Mouse (Mus musculus) testis, adult 2 months (tissue): ENCODE measurements at regions not wholly inside any gene's neighbourhood (a gene's known extent, or its start where the extent isn't known, plus 50 kb on each side); places are given as distances from the start of the nearest gene placed in this dataset.
A peak's percentile ranks its signal among the peaks of the same experiment; 100 is the strongest.

ENCODE experiments used
- H3K27ac ChIP-seq: fragments of 200-500 bp; 2 replicates; pipeline ENCODE4 v1.5.1; 2012; ENCODE audit warnings: low read depth, low read length; ENCODE audit not compliant: control insufficient read depth, insufficient read depth
- H3K27me3 ChIP-seq: fragments of 200-500 bp; 2 replicates; pipeline ENCODE4 v1.6.1; 2012; ENCODE audit warnings: mild to moderate bottlenecking, low read length, moderate library complexity; ENCODE audit not compliant: control insufficient read depth, insufficient read depth
- H3K36me3 ChIP-seq: fragments of 200-500 bp; 2 replicates; pipeline ENCODE4 v1.6.1; 2012; ENCODE audit warnings: mild to moderate bottlenecking, low read length; ENCODE audit not compliant: control insufficient read depth, insufficient read depth
- H3K4me1 ChIP-seq: fragments of 200-500 bp; 2 replicates; pipeline ENCODE4 v1.6.1; 2012; ENCODE audit warnings: low read length; ENCODE audit not compliant: control insufficient read depth, insufficient read depth
- H3K4me3 ChIP-seq: fragments of 200-500 bp; 2 replicates; pipeline ENCODE4 v1.5.1; 2012; ENCODE audit warnings: low read depth, mild to moderate bottlenecking, low read length, moderate library complexity, mixed read lengths; ENCODE audit not compliant: control insufficient read depth
- CTCF ChIP-seq: fragments of 200-500 bp; IDR thresholded peaks from 2 replicates; pipeline ENCODE4 v1.5.1; 2012; ENCODE audit warnings: low read depth, mild to moderate bottlenecking, inconsistent platforms, low read length, moderate library complexity; ENCODE audit not compliant: control insufficient read depth, insufficient read depth, insufficient replicate concordance
- POLR2A ChIP-seq: fragments of 200-500 bp; IDR thresholded peaks from 2 replicates; pipeline ENCODE4 v1.6.1; 2012; ENCODE audit warnings: low read depth, mild to moderate bottlenecking, inconsistent platforms, low read length, moderate library complexity; ENCODE audit not compliant: control insufficient read depth

GRCm38 (mm10) chr3:63036691-63037090 lies 204.6 kb upstream of the Mme start:
- H3K27ac ChIP-seq, result no peak overlapping the region
- H3K4me3 ChIP-seq, result no peak overlapping the region
- H3K36me3 ChIP-seq, result no peaks in the 10 kb centered on the region
- no peaks in the 10 kb centered on the region for H3K27me3 ChIP-seq
- no peaks in the 10 kb centered on the region for H3K4me1 ChIP-seq
- TF ChIP-seq POLR2A (no peak), CTCF (no peak)

- H3K4me1 ChIP-seq, result no peaks in the 10 kb centered on the region
- TF ChIP-seq CTCF, result no peak
- TF ChIP-seq POLR2A, result no peak
- no peak overlapping the region for H3K27ac ChIP-seq
- H3K27me3 ChIP-seq, result no peaks in the 10 kb centered on the region
- no peaks in the 10 kb centered on the region for H3K36me3 ChIP-seq
- no peak overlapping the region for H3K4me3 ChIP-seq
Measured at GRCm38 (mm10) chr3:63070786-63071185, 170.6 kb upstream of the Mme start.

GRCm38 (mm10) chr3:63073051-63073450 lies 168.3 kb upstream of the Mme start:
- no peaks in the 10 kb centered on the region for H3K36me3 ChIP-seq
- H3K27me3 ChIP-seq, result no peaks in the 10 kb centered on the region
- no peak overlapping the region for H3K27ac ChIP-seq
- no peak for TF ChIP-seq CTCF
- TF ChIP-seq POLR2A, result no peak
- no peaks in the 10 kb centered on the region for H3K4me1 ChIP-seq
- no peak overlapping the region for H3K4me3 ChIP-seq

- Histone ChIP-seq H3K4me1 (no peaks in the 10 kb centered on the region), H3K4me3 (no peak overlapping the region), H3K27me3 (no peaks in the 10 kb centered on the region), H3K27ac (no peak overlapping the region), H3K36me3 (no peaks in the 10 kb centered on the region)
- no peak for TF ChIP-seq CTCF
Measured at GRCm38 (mm10) chr3:63078181-63078580, 163.2 kb upstream of the Mme start.

DNA sequence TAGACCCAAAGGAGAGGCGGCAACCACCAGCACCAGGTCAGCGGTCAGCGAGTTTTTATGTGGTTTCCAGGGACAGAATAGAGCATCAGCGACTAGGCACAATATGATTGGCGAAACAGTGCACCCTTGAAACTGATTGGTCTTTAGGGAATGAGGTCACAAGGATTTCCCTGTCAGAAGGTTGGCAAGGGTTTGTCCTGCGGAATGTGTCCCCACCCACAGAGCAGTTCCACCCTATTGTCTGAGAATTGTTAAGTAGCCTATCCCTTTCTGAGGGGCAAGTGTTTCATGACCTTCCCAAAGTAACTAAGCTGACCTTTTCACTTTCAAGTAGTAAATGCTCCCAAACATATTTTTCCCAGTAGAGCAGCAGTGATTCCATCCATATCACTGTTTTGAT lies 159.2 kb upstream of the Mme start:
- TF ChIP-seq CTCF, result no peak
- TF ChIP-seq POLR2A, result no peak
- H3K36me3 ChIP-seq, result no peaks in the 10 kb centered on the region
- H3K4me1 ChIP-seq, result no peaks in the 10 kb centered on the region
- peak overlapping the region; percentile 28; the same call in 1 of the 2 replicates for H3K4me3 ChIP-seq
- no peaks in the 10 kb centered on the region for H3K27me3 ChIP-seq
- no peak overlapping the region for H3K27ac ChIP-seq

- no peak overlapping the region for H3K27ac ChIP-seq
- no peaks in the 10 kb centered on the region for H3K36me3 ChIP-seq
- H3K4me1 ChIP-seq, result no peaks in the 10 kb centered on the region
- no peaks in the 10 kb centered on the region for H3K27me3 ChIP-seq
- TF ChIP-seq CTCF (no peak), POLR2A (no peak)
- no peak overlapping the region for H3K4me3 ChIP-seq
Measured at GRCm38 (mm10) chr3:63085426-63085825, 155.9 kb upstream of the Mme start.

GRCm38 (mm10) chr3:63092901-63093300 lies 148.4 kb upstream of the Mme start:
- TF ChIP-seq POLR2A (no peak), CTCF (no peak)
- Histone ChIP-seq H3K27ac (no peak overlapping the region), H3K4me3 (no peak overlapping the region), H3K27me3 (no peaks in the 10 kb centered on the region), H3K4me1 (no peaks in the 10 kb centered on the region), H3K36me3 (no peaks in the 10 kb centered on the region)

DNA sequence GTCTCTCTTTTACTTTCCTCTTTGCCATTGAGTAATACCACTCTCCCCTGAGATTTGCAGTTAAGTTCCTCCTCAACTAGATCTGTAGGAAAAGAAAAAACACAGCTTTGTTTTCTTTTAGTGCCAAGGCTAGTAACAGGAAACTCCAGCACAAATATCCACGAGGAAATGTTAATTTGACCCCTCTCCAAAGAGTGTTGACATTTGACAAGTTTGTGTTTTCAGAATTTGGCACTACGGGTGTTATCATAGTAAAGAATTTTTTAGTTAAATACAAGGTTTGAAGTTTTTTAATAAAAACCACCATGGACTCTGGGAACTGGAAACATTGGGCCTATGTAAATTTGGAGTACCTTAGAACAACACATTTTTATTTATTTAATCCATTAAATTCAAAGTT lies 126.1 kb upstream of the Mme start:
- no peak overlapping the region for H3K4me3 ChIP-seq
- H3K27me3 ChIP-seq, result no peaks in the 10 kb centered on the region
- no peak overlapping the region for H3K27ac ChIP-seq
- no peak for TF ChIP-seq CTCF
- H3K4me1 ChIP-seq, result no peaks in the 10 kb centered on the region
- H3K36me3 ChIP-seq, result no peaks in the 10 kb centered on the region
